In genomic region chr16:36684325-36684918, GRCm38 (mm10) we compare ENCODE assay signal across 21 mouse cellular contexts. TPM values are rescaled to one million over a fixed set of nuclear protein-coding genes. Genes with fewer than 3 reads are reported as not detected.
DNase-seq lines count a peak whose midpoint lies in the region; ATAC-seq lines count a peak whose summit lies in the region.
"Had no signal": no experiment of that assay in that cellular context is flagged by ENCODE, and none has a peak within 500 bp of the region (broad histone marks: within the 10 kb centered on the region; RNA-seq: fewer than 3 reads in every experiment).

No protein-coding gene starts in this region.

- peak; percentile 81 for ATAC-seq in activated CD4-positive, CD25-positive, alpha-beta regulatory T cell, adult 4 months
- ATAC-seq: forebrain, embryonic 13.5 days; hindbrain, postnatal 0 days; intestine, postnatal 0 days; Patski had no signal

- peak; percentile 5 for DNase-seq in thymus, postnatal 0 days (ENCODE audit: low spot score)
- no peak for DNase-seq in thymus, postnatal 10 days (ENCODE audit: low spot score in 2 of 2)
- DNase-seq in naive thymus-derived CD4-positive, alpha-beta T cell, adult 2 months (ENCODE audit: low read depth): peak; percentile 63
- no peak for DNase-seq in urinary bladder, postnatal 10 days (ENCODE audit: low spot score)
- DNase-seq in testis, postnatal 14 days (ENCODE audit: low spot score): no peak
- DNase-seq in kidney, postnatal 25 days: no peak
- DNase-seq: adrenal gland, adult 2 months; adrenal gland, postnatal 36 days; cerebellum, adult 8-10 months; cerebellum, postnatal 36 days; gastrocnemius, postnatal 10 days; kidney, adult 9 months; kidney, postnatal 14 days; thymus, adult 2 months had no signal

RNA-seq across cellular contexts. Expression of gene Ildr1, which starts 9.4 kb away (rescaled TPM):
- polyA plus RNA-seq in thymus, postnatal 0 days (2015; fragmentation: Nextera tagmentation; extraction: Ambion mirVana): 4.3 and 5.1 TPM in 2 replicates
- 1 to 10 TPM; 6.1 to 7.3 TPM for polyA plus RNA-seq in activated CD4-positive, CD25-positive, alpha-beta regulatory T cell, adult 4 months (2017; shearing (Covaris generic))
- polyA plus RNA-seq: adrenal gland, adult 2 months; forebrain, embryonic 13.5 days; myocyte; neural tube, embryonic 13.5 days; Patski had no signal

RNA-seq across cellular contexts. Expression of gene Cd86, which starts 18.5 kb away (rescaled TPM):
- 10.1 and 10.9 TPM in 2 replicates for polyA plus RNA-seq in thymus, postnatal 0 days (2015; fragmentation: Nextera tagmentation; extraction: Ambion mirVana)
- polyA plus RNA-seq in activated CD4-positive, CD25-positive, alpha-beta regulatory T cell, adult 4 months (2017; shearing (Covaris generic)): 10 to 100 TPM; 45.6 to 47.4 TPM
- polyA plus RNA-seq: myocyte, Patski had no signal

Comparison
In these comparisons a context has a peak if more than half of its experiments do, and no peak if none do; other contexts are left out.
1. DNase-seq: peak in thymus, postnatal 0 days (single experiment) and naive thymus-derived CD4-positive, alpha-beta T cell, adult 2 months (single experiment); none in thymus, postnatal 10 days (0 of 2), urinary bladder, postnatal 10 days (single experiment), testis, postnatal 14 days (single experiment) and kidney, postnatal 25 days (0 of 2).